Comparison of ENCODE assay signal across 8 mouse cellular contexts in genomic region chr3:88521803-88522331, GRCm38 (mm10). TPM values are rescaled to one million over a fixed set of nuclear protein-coding genes. Genes with fewer than 3 reads are reported as not detected.
A peak's percentile ranks its signal among the peaks of the same experiment; 100 is the strongest.
DNase-seq lines count a peak whose midpoint lies in the region; ATAC-seq lines count a peak whose summit lies in the region.

No protein-coding gene starts in this region.

- ATAC-seq in kidney, embryonic 14.5 days (ENCODE audit: low FRiP score, low TSS enrichment): peak; percentile 30; the same call in 1 of the 2 replicates
- ATAC-seq in liver, embryonic 16.5 days (ENCODE audit: low read depth): peak; percentile 20; the same call in 1 of the 2 replicates
- ATAC-seq in neural tube, embryonic 12.5 days (ENCODE audit: low FRiP score, low read depth): peak; percentile 34; the same call in 1 of the 2 replicates

- H3K4me3 ChIP-seq in kidney, embryonic 14.5 days (ENCODE audit: low read length): no peak overlapping the region
- no peak overlapping the region for H3K4me3 ChIP-seq in liver, embryonic 16.5 days (ENCODE audit: low read depth, low read length)
- H3K4me3 ChIP-seq in neural tube, embryonic 12.5 days: no peak overlapping the region

- peak; percentile 74 for DNase-seq in ovary, postnatal 36 days (ENCODE audit: low spot score)
- no peak for DNase-seq in ovary, adult 18-20 months (ENCODE audit: low spot score)
- DNase-seq in c-Kit-positive CD71-negative TER-119-negative erythroid progenitor cells, embryonic 14.5 days (ENCODE audit: low read depth): peak; percentile 94
- DNase-seq in frontal cortex, postnatal 36 days (ENCODE audit: low spot score in 2 of 2): peak; percentile 62 to 70
- peak; percentile 83 for DNase-seq in thymus, postnatal 25 days

- no peak overlapping the region for H3K4me2 ChIP-seq in kidney, embryonic 14.5 days (replicated peaks; ENCODE audit: low read depth, low read length)
- H3K4me2 ChIP-seq in liver, embryonic 16.5 days (ENCODE audit: low read depth, low read length): no peak overlapping the region
- H3K4me2 ChIP-seq in neural tube, embryonic 12.5 days (replicated peaks): no peak overlapping the region

- H3K4me1 ChIP-seq in kidney, embryonic 14.5 days (ENCODE audit: control insufficient read depth, insufficient read depth, low read length): 0 out of 2 replicates have a peak, but pooled peaks cover 7% of the 10 kb centered on the region
- H3K4me1 ChIP-seq in liver, embryonic 16.5 days (ENCODE audit: control insufficient read depth, low read depth, low read length): peaks cover 2% of the 10 kb centered on the region; the same call in 1 of the 2 replicates
- peaks cover 13% of the 10 kb centered on the region for H3K4me1 ChIP-seq in neural tube, embryonic 12.5 days

- 32% methylated on average over 9 of the region's 9 CpGs for WGBS in kidney, embryonic 14.5 days
- WGBS in liver, embryonic 16.5 days (ENCODE audit: insufficient replicate concordance): 7% methylated on average over 9 of the region's 9 CpGs
- 36% methylated on average over 9 of the region's 9 CpGs for WGBS in neural tube, embryonic 12.5 days

- H3K36me3 ChIP-seq in kidney, embryonic 14.5 days (ENCODE audit: control insufficient read depth, insufficient read depth, low read length): 0 out of 2 replicates have a peak, but pooled peaks cover 5% of the 10 kb centered on the region
- no peaks in the 10 kb centered on the region for H3K36me3 ChIP-seq in liver, embryonic 16.5 days (ENCODE audit: control insufficient read depth, insufficient read depth)
- H3K36me3 ChIP-seq in neural tube, embryonic 12.5 days: peaks cover 27% of the 10 kb centered on the region

- H3K9ac ChIP-seq in kidney, embryonic 14.5 days (ENCODE audit: low read depth, low read length): no peak overlapping the region
- H3K9ac ChIP-seq in liver, embryonic 16.5 days (ENCODE audit: low read depth, low read length): no peak overlapping the region
- no peak overlapping the region for H3K9ac ChIP-seq in neural tube, embryonic 12.5 days

- no peaks in the 10 kb centered on the region for H3K27me3 ChIP-seq in kidney, embryonic 14.5 days (ENCODE audit: control insufficient read depth, insufficient read depth, low read length)
- no peaks in the 10 kb centered on the region; the same call in 1 of the 2 replicates for H3K27me3 ChIP-seq in liver, embryonic 16.5 days (ENCODE audit: control insufficient read depth, insufficient read depth, low read depth, low read length)
- H3K27me3 ChIP-seq in neural tube, embryonic 12.5 days (replicated peaks): no peaks in the 10 kb centered on the region

- no peaks in the 10 kb centered on the region for H3K9me3 ChIP-seq in kidney, embryonic 14.5 days (ENCODE audit: control insufficient read depth, low read length)
- no peaks in the 10 kb centered on the region for H3K9me3 ChIP-seq in liver, embryonic 16.5 days (replicated peaks; ENCODE audit: control insufficient read depth, low read length)
- H3K9me3 ChIP-seq in neural tube, embryonic 12.5 days: no peaks in the 10 kb centered on the region

- H3K27ac ChIP-seq in kidney, embryonic 14.5 days (ENCODE audit: low read depth, low read length): no peak overlapping the region
- no peak overlapping the region for H3K27ac ChIP-seq in liver, embryonic 16.5 days (ENCODE audit: low read length)
- no peak overlapping the region for H3K27ac ChIP-seq in neural tube, embryonic 12.5 days

RNA-seq across cellular contexts. Expression of gene Mex3a, which starts 10.3 kb away (rescaled TPM):
- polyA plus RNA-seq in kidney, embryonic 14.5 days (2014; fragmentation: Nextera tagmentation; extraction: Ambion mirVana): 31.6 and 32.2 TPM in 2 replicates
- 0.44 and 0.53 TPM in 2 replicates for polyA plus RNA-seq in liver, embryonic 16.5 days (2015; fragmentation: Nextera tagmentation; extraction: Ambion mirVana)
- polyA plus RNA-seq in neural tube, embryonic 12.5 days (2016; fragmentation: Nextera tagmentation; extraction: Ambion mirVana): 41.9 and 43.3 TPM in 2 replicates

RNA-seq across cellular contexts. Expression of gene Lmna, which starts 12.1 kb away (rescaled TPM):
- 41.6 and 55.7 TPM in 2 replicates for polyA plus RNA-seq in kidney, embryonic 14.5 days (2014; fragmentation: Nextera tagmentation; extraction: Ambion mirVana)
- 123 and 131 TPM in 2 replicates for polyA plus RNA-seq in liver, embryonic 16.5 days (2015; fragmentation: Nextera tagmentation; extraction: Ambion mirVana)
- 27.6 and 27.9 TPM in 2 replicates for polyA plus RNA-seq in neural tube, embryonic 12.5 days (2016; fragmentation: Nextera tagmentation; extraction: Ambion mirVana)

RNA-seq across cellular contexts. Expression of gene Rab25, which starts 26.2 kb away (rescaled TPM):
- polyA plus RNA-seq in kidney, embryonic 14.5 days (2014; fragmentation: Nextera tagmentation; extraction: Ambion mirVana): 14.2 and 16.7 TPM in 2 replicates
- polyA plus RNA-seq in liver, embryonic 16.5 days (2015; fragmentation: Nextera tagmentation; extraction: Ambion mirVana): 0.32 and 1.1 TPM in 2 replicates
- polyA plus RNA-seq in neural tube, embryonic 12.5 days (2016; fragmentation: Nextera tagmentation; extraction: Ambion mirVana): 0.29 and 0.57 TPM in 2 replicates

RNA-seq across cellular contexts. Expression of gene Lamtor2, which starts 31.0 kb away (rescaled TPM):
- polyA plus RNA-seq in kidney, embryonic 14.5 days (2014; fragmentation: Nextera tagmentation; extraction: Ambion mirVana): 81.7 and 165 TPM in 2 replicates
- 98.6 and 107 TPM in 2 replicates for polyA plus RNA-seq in liver, embryonic 16.5 days (2015; fragmentation: Nextera tagmentation; extraction: Ambion mirVana)
- 143 and 145 TPM in 2 replicates for polyA plus RNA-seq in neural tube, embryonic 12.5 days (2016; fragmentation: Nextera tagmentation; extraction: Ambion mirVana)

RNA-seq across cellular contexts. Expression of gene Ubqln4, which starts 31.7 kb away (rescaled TPM):
- 51.4 and 73.4 TPM in 2 replicates for polyA plus RNA-seq in kidney, embryonic 14.5 days (2014; fragmentation: Nextera tagmentation; extraction: Ambion mirVana)
- polyA plus RNA-seq in liver, embryonic 16.5 days (2015; fragmentation: Nextera tagmentation; extraction: Ambion mirVana): 14.8 and 16.4 TPM in 2 replicates
- 60.0 and 61.6 TPM in 2 replicates for polyA plus RNA-seq in neural tube, embryonic 12.5 days (2016; fragmentation: Nextera tagmentation; extraction: Ambion mirVana)

Comparison
In these comparisons a context has a peak if more than half of its experiments do, and no peak if none do; other contexts are left out.
1. RNA of gene Mex3a, which starts 10.3 kb away (polyA plus RNA-seq): 41.9 to 43.3 TPM in neural tube, embryonic 12.5 days and 31.6 to 32.2 TPM in kidney, embryonic 14.5 days; 0.44 to 0.53 TPM in liver, embryonic 16.5 days; every median in the first group is over 10 times any median in the second.
2. Peak in every context shown above with its lines, with median percentiles within 50 percentile points of each other: ATAC-seq.